In genomic region chr19:23816762-23817161, GRCm38 (mm10) we compare ENCODE assay signal across 22 mouse cellular contexts. TPM values are rescaled to one million over a fixed set of nuclear protein-coding genes. Genes with fewer than 3 reads are reported as not detected.
DNase-seq lines count a peak whose midpoint lies in the region; ATAC-seq lines count a peak whose summit lies in the region.
"Had no signal": no experiment of that assay in that cellular context is flagged by ENCODE, and none has a peak within 500 bp of the region (broad histone marks: within the 10 kb centered on the region; RNA-seq: fewer than 3 reads in every experiment).

No protein-coding gene starts in this region.

- 76% methylated on average over 13 of the region's 13 CpGs for WGBS in heart, embryonic 12.5 days
- WGBS in kidney, embryonic 14.5 days, result 45% methylated on average over 13 of the region's 13 CpGs
- 78% methylated on average over 13 of the region's 13 CpGs for WGBS in midbrain, embryonic 15.5 days
- WGBS in midbrain, embryonic 14.5 days, result 76% methylated on average over 13 of the region's 13 CpGs
- 66% methylated on average over 13 of the region's 13 CpGs for WGBS in neural tube, embryonic 15.5 days

- H3K9me3 ChIP-seq in heart, embryonic 12.5 days (replicated peaks), result no peaks in the 10 kb centered on the region
- no peaks in the 10 kb centered on the region for H3K9me3 ChIP-seq in kidney, embryonic 14.5 days (ENCODE audit: control insufficient read depth, low read length)
- no peaks in the 10 kb centered on the region for H3K9me3 ChIP-seq in midbrain, embryonic 15.5 days
- H3K9me3 ChIP-seq in midbrain, embryonic 14.5 days (ENCODE audit: control insufficient read depth, low read length), result no peaks in the 10 kb centered on the region
- H3K9me3 ChIP-seq in neural tube, embryonic 15.5 days (replicated peaks), result no peaks in the 10 kb centered on the region
- H3K9me3 ChIP-seq: embryonic facial prominence, embryonic 13.5 days; forebrain, embryonic 13.5 days; G1E had no signal

- ATAC-seq in heart, embryonic 12.5 days (ENCODE audit: insufficient number of reproducible peaks, low FRiP score), result no peak
- no peak for ATAC-seq in kidney, embryonic 14.5 days (ENCODE audit: low FRiP score, low TSS enrichment)
- peak; percentile 28; the same call in 1 of the 2 replicates for ATAC-seq in midbrain, embryonic 15.5 days (replicated peaks)
- no peak for ATAC-seq in midbrain, embryonic 14.5 days (ENCODE audit: low FRiP score, low TSS enrichment)
- peak; percentile 53; the same call in 1 of the 2 replicates for ATAC-seq in neural tube, embryonic 15.5 days (ENCODE audit: low FRiP score)
- ATAC-seq: activated CD4-positive, CD25-positive, alpha-beta regulatory T cell, adult 4 months; CD4-positive, CD25-positive, alpha-beta regulatory T cell, adult 4 months; forebrain, embryonic 13.5 days; forebrain, postnatal 0 days had no signal

- peaks cover 5% of the 10 kb centered on the region; the same call in 1 of the 2 replicates for H3K4me1 ChIP-seq in heart, embryonic 12.5 days (replicated peaks)
- H3K4me1 ChIP-seq in kidney, embryonic 14.5 days (ENCODE audit: control insufficient read depth, insufficient read depth, low read length), result no peaks in the 10 kb centered on the region
- no peaks in the 10 kb centered on the region for H3K4me1 ChIP-seq in midbrain, embryonic 15.5 days
- H3K4me1 ChIP-seq in midbrain, embryonic 14.5 days (ENCODE audit: control insufficient read depth, insufficient read depth, low read length), result peaks cover 10% of the 10 kb centered on the region; the same call in 1 of the 2 replicates
- no peaks in the 10 kb centered on the region for H3K4me1 ChIP-seq in neural tube, embryonic 15.5 days
- H3K4me1 ChIP-seq: embryonic facial prominence, embryonic 13.5 days had no signal

- H3K36me3 ChIP-seq in heart, embryonic 12.5 days, result no peaks in the 10 kb centered on the region
- H3K36me3 ChIP-seq in kidney, embryonic 14.5 days (ENCODE audit: control insufficient read depth, insufficient read depth, low read length), result no peaks in the 10 kb centered on the region
- H3K36me3 ChIP-seq in midbrain, embryonic 15.5 days (replicated peaks), result no peaks in the 10 kb centered on the region; the same call in 1 of the 2 replicates
- H3K36me3 ChIP-seq in midbrain, embryonic 14.5 days (ENCODE audit: control insufficient read depth, insufficient read depth, low read length), result no peaks in the 10 kb centered on the region
- H3K36me3 ChIP-seq in neural tube, embryonic 15.5 days, result no peaks in the 10 kb centered on the region
- H3K36me3 ChIP-seq: embryonic facial prominence, embryonic 13.5 days; G1E had no signal

- no peak overlapping the region for H3K27ac ChIP-seq in heart, embryonic 12.5 days (ENCODE audit: poor library complexity, severe bottlenecking)
- H3K27ac ChIP-seq in kidney, embryonic 14.5 days (ENCODE audit: low read depth, low read length), result no peak overlapping the region
- no peak overlapping the region for H3K27ac ChIP-seq in midbrain, embryonic 15.5 days
- no peak overlapping the region for H3K27ac ChIP-seq in midbrain, embryonic 14.5 days (replicated peaks; ENCODE audit: low read depth, low read length)
- H3K27ac ChIP-seq in neural tube, embryonic 15.5 days (replicated peaks), result no peak overlapping the region
- H3K27ac ChIP-seq: embryonic facial prominence, embryonic 13.5 days; forebrain, embryonic 13.5 days had no signal

- peak; percentile 66 for DNase-seq in heart, adult 11 months
- no peak for DNase-seq in kidney, adult 11 months
- DNase-seq in midbrain, embryonic 14.5 days, result no peak
- DNase-seq in adrenal gland, postnatal 36 days, result no peak
- DNase-seq: adrenal gland, postnatal 14 days; B cell, adult 2 months; cerebellum, adult 18-20 months; cerebellum, adult 9-11 months; cerebellum, postnatal 36 days; forebrain, postnatal 0 days; gastrocnemius, postnatal 25 days; heart, postnatal 10 days; heart, postnatal 4 days had no signal

- no peak overlapping the region for H3K4me3 ChIP-seq in heart, embryonic 12.5 days
- H3K4me3 ChIP-seq in kidney, embryonic 14.5 days (ENCODE audit: low read length), result no peak overlapping the region
- no peak overlapping the region for H3K4me3 ChIP-seq in midbrain, embryonic 15.5 days
- H3K4me3 ChIP-seq in midbrain, embryonic 14.5 days (replicated peaks; ENCODE audit: low read depth, low read length), result no peak overlapping the region
- H3K4me3 ChIP-seq in neural tube, embryonic 15.5 days (replicated peaks), result no peak overlapping the region
- H3K4me3 ChIP-seq: embryonic facial prominence, embryonic 13.5 days; forebrain, embryonic 13.5 days had no signal

- no peaks in the 10 kb centered on the region for H3K27me3 ChIP-seq in heart, embryonic 12.5 days (replicated peaks)
- H3K27me3 ChIP-seq in kidney, embryonic 14.5 days (ENCODE audit: control insufficient read depth, insufficient read depth, low read length), result no peaks in the 10 kb centered on the region
- H3K27me3 ChIP-seq in midbrain, embryonic 15.5 days (replicated peaks), result no peaks in the 10 kb centered on the region
- H3K27me3 ChIP-seq in midbrain, embryonic 14.5 days (ENCODE audit: control insufficient read depth, insufficient read depth, low read length), result no peaks in the 10 kb centered on the region
- no peaks in the 10 kb centered on the region for H3K27me3 ChIP-seq in neural tube, embryonic 15.5 days (replicated peaks)
- H3K27me3 ChIP-seq: embryonic facial prominence, embryonic 13.5 days; forebrain, embryonic 13.5 days had no signal

- no peak overlapping the region for H3K9ac ChIP-seq in heart, embryonic 12.5 days
- H3K9ac ChIP-seq in kidney, embryonic 14.5 days (ENCODE audit: low read depth, low read length), result no peak overlapping the region
- no peak overlapping the region for H3K9ac ChIP-seq in midbrain, embryonic 15.5 days
- no peak overlapping the region for H3K9ac ChIP-seq in midbrain, embryonic 14.5 days (replicated peaks; ENCODE audit: low read length)
- no peak overlapping the region for H3K9ac ChIP-seq in neural tube, embryonic 15.5 days (replicated peaks)
- H3K9ac ChIP-seq: embryonic facial prominence, embryonic 13.5 days; forebrain, embryonic 13.5 days; forebrain, postnatal 0 days had no signal

- H3K4me2 ChIP-seq in heart, embryonic 12.5 days, result no peak overlapping the region
- H3K4me2 ChIP-seq in kidney, embryonic 14.5 days (replicated peaks; ENCODE audit: low read depth, low read length), result peak overlapping the region; percentile 27; the same call in 1 of the 2 replicates
- no peak overlapping the region for H3K4me2 ChIP-seq in midbrain, embryonic 15.5 days
- H3K4me2 ChIP-seq in midbrain, embryonic 14.5 days (ENCODE audit: low read length), result no peak overlapping the region
- H3K4me2 ChIP-seq in neural tube, embryonic 15.5 days, result no peak overlapping the region
- H3K4me2 ChIP-seq: embryonic facial prominence, embryonic 13.5 days; forebrain, embryonic 13.5 days had no signal

RNA-seq across cellular contexts. Expression of gene Apba1, which starts 58.1 kb away (rescaled TPM):
- polyA plus RNA-seq in heart, embryonic 12.5 days (2016; fragmentation: Nextera tagmentation; extraction: Ambion mirVana), result 0.49 and 0.51 TPM in 2 replicates
- 0.46 and 0.79 TPM in 2 replicates for polyA plus RNA-seq in kidney, embryonic 14.5 days (2014; fragmentation: Nextera tagmentation; extraction: Ambion mirVana)
- polyA plus RNA-seq in midbrain, embryonic 15.5 days (2015; fragmentation: Nextera tagmentation; extraction: Ambion mirVana), result 13.2 and 14.2 TPM in 2 replicates
- 10.9 and 14.1 TPM in 2 replicates for polyA plus RNA-seq in midbrain, embryonic 14.5 days (2014; fragmentation: Nextera tagmentation; extraction: Ambion mirVana)
- 10.6 and 11.8 TPM in 2 replicates for polyA plus RNA-seq in neural tube, embryonic 15.5 days (2015; fragmentation: Nextera tagmentation; extraction: Ambion mirVana)
- 1 to 10 TPM; 3.1 to 3.9 TPM for total RNA-seq in adrenal gland, postnatal 36 days (2021)
- polyA plus RNA-seq: activated CD4-positive, CD25-positive, alpha-beta regulatory T cell, adult 4 months; CD4-positive, CD25-positive, alpha-beta regulatory T cell, adult 4 months; G1E had no signal

Comparison
In these comparisons a context has a peak if more than half of its experiments do, and no peak if none do; other contexts are left out.
1. ATAC-seq: peak in midbrain, embryonic 15.5 days (single experiment) and neural tube, embryonic 15.5 days (single experiment); none in heart, embryonic 12.5 days (single experiment), kidney, embryonic 14.5 days (single experiment) and midbrain, embryonic 14.5 days (single experiment).